Mouse (Mus musculus): Measurements from ENCODE around the gene Ip6k1.

Gene Ip6k1

DNA sequence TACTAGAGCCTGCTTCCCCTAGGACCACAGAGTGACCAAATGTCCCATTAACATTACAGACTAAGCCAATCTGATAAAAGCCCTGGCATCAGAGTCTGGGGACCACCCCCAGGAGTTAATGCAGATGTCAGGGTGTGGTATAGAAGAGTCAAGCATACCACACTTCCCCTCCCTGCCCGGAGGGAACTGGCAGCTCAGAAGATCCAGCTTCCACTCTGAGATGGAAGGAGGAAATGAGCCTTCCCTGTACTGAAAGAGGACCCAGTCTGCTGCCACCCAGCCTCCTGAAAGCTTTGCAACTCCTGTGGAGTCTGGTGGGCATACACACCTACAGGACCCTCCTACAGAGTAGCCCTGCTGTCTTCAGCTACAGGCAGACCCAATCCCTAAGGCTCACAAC, 52.8 kb downstream of the Ip6k1 start:
- in situ Hi-C loops (cut with MboI, MseI) = no loop called here

- in situ Hi-C loops (cut with MboI, MseI) = no loop called here
These were observed 53.4 kb downstream of the Ip6k1 start for GRCm38 (mm10) chr9:108055661-108056237.

- in situ Hi-C loops (cut with MboI, MseI) = no loop called here
These were observed 54.3 kb downstream of the Ip6k1 start for GRCm38 (mm10) chr9:108056361-108057261.

GRCm38 (mm10) chr9:108057262-108057562, 54.9 kb downstream of the Ip6k1 start:
- in situ Hi-C loops (cut with MboI, MseI) = no loop called here

GRCm38 (mm10) chr9:108058291-108058690, 56.0 kb downstream of the Ip6k1 start:
- in situ Hi-C loops (cut with MboI, MseI) = no loop called here

DNA sequence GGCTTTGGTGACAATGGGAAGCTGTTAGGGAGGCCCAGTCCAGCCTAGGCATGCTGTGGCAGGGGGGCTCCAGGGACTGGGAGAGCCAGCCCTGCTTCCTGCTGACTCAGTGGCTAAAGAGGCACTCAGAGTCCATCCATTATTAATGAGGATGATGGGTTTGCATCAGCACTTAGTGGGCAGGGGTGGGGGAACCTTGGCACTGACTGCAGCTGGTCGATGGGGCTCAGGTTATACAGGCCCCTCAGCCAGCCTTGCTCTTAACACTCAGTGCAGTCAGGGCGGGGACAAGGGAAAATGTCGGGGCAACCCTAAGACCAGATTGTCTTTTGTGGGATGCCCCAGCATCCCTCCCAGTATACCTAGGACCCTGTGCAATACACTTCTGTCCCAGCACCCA, 59.8 kb downstream of the Ip6k1 start:
- in situ Hi-C loops (cut with MboI, MseI) = loop anchor here in 1 of 2 experiments (10.0 kb wide), 1 partner anchor 97 kb away; no protein-coding TSS in a partner anchor

- in situ Hi-C loops (cut with MboI, MseI) = loop anchor here in 1 of 2 experiments (10.0 kb wide), 1 partner anchor 99 kb away; no protein-coding TSS in a partner anchor
These were observed 61.1 kb downstream of the Ip6k1 start for GRCm38 (mm10) chr9:108063361-108063760.

DNA sequence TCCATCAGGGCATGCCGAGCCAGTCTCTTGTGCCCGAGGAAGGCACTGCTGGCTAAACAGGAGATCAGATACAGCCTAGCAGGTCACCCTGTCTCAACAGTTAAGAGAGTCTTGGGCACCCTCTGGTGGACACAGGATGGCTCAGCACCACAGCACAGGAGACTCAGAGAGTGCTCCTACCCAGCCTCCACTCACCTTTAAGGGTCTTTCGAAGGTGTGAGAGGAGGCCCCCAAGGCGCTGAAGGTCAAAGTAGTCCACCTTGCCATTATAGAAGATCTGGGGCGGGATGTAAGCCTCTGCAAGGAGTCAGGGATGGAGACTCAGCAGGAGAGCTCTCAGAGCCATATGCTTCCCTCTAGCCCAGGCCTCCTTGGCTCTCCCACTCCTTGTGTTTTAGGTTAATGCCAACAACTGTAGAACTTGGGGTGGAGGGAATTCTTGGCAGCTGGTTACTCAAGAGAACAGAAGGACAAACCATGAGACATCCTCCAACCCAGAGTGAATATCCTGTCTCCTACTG, 63.2 kb downstream of the Ip6k1 start:
- in situ Hi-C loops (cut with MboI, MseI) = loop anchor here (5.0 to 10.0 kb wide), 4 partner anchors 101 to 163 kb away; no protein-coding TSS in a partner anchor

DNA sequence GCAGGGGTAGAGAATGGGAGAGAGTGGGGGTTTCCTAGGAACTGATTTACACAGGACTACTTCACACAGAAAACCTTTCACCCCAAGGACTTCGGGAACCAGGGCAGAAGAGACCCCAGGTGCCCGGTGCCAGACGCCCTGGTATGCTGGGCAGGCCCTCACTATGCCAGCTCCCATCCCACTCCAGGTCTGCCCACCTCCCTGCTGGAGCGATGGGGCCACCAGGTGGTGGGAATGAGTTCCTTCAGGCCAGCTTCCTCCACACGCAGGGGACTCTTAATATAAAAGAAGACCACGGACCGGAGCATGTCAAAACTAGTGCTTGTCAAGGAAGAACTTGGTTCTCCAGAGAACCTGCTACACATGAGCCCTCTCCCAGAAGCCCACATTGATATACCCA, 64.9 kb downstream of the Ip6k1 start:
- in situ Hi-C loops (cut with MboI, MseI) = loop anchor here (5.0 to 10.0 kb wide), 4 partner anchors 102 to 165 kb away; no protein-coding TSS in a partner anchor

DNA sequence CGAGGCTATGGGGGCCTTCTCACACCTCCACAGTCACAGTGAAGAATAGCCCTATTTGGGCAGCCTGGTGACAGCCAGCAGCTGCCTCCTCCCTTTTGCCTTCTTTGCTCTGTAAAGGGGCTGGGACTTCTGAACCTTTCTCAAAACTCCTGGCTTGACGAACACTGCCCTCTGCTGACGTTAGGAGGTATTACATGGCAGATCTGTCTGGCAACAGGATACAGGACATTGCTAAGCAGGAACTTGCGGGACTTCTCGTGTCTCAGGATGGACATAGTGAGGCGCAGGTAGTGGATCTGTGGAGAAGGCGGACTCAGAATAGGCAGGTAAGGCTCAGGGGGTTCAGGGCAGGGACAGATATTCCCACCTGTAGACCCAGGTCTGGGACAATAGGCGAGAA, 65.6 kb downstream of the Ip6k1 start:
- in situ Hi-C loops (cut with MboI, MseI) = loop anchor here (5.0 to 10.0 kb wide), 4 partner anchors 103 to 166 kb away; no protein-coding TSS in a partner anchor

GRCm38 (mm10) chr9:108069007-108069406, 66.7 kb downstream of the Ip6k1 start:
- in situ Hi-C loops (cut with MboI, MseI) = loop anchor here (5.0 to 10.0 kb wide), 4 partner anchors 104 to 167 kb away; no protein-coding TSS in a partner anchor

- in situ Hi-C loops (cut with MboI, MseI) = loop anchor here (5.0 to 10.0 kb wide), 4 partner anchors 105 to 167 kb away; no protein-coding TSS in a partner anchor
These were observed 67.2 kb downstream of the Ip6k1 start for GRCm38 (mm10) chr9:108069529-108069928.

DNA sequence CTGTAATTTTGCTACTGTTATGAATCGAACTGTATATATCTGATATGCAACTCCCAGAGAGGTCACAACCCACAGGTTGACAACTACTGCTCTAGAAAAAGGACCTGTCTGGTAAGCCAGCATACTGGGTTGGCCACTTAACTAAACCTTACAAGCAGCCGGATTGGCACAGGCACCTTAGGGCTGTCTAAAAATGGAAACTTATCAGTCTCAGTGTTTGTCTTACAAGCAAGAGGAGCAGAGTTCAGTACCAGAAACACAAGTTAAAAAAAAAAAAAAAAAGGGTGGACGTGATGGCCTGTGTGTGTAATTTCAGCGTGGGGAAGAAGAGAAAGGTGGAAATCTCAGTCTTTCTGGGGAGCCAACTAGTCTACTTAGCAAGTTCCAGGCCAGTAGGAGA, 69.5 kb downstream of the Ip6k1 start:
- in situ Hi-C loops (cut with MboI, MseI) = no loop called here

- in situ Hi-C loops (cut with MboI, MseI) = no loop called here
These were observed 70.2 kb downstream of the Ip6k1 start for GRCm38 (mm10) chr9:108072481-108072924.

DNA sequence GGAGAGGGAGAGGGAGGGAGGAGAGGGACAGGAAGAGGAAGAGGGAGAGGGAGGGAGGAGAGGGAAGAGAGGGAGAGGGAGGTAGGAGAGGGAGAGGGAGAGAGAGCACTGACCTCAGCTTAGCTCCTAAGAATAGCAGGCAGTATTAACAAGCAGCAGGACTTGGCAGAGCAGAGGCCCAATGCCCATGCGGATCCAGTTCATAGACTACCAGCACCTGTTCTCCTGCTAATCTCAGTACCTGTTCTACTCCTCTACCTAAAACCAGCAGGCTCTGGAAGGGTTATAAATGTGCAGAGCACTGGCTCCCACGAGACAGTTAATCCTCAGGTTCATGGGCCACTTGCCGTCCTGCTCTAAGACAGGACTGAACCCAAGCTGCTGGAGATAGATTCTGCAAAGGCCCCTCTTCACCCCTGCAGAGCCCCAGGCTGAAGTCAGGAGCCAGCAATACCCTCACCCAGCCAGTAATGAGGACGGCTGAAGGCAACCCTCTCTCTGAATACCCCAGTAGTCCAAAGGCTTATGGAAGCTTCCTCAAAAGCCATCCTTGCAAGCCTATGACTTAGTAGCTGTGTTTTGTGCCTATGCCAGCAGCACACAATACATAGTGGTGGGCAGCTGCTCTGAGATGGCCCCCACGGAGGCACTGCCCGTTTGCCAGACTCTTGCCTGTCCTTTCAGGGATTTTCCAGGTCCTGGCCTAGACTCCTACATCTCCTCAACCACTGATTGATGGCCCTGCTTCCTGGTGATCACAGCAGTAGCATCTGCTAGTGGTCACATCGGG, 71.0 kb downstream of the Ip6k1 start:
- in situ Hi-C loops (cut with MboI, MseI) = no loop called here

DNA sequence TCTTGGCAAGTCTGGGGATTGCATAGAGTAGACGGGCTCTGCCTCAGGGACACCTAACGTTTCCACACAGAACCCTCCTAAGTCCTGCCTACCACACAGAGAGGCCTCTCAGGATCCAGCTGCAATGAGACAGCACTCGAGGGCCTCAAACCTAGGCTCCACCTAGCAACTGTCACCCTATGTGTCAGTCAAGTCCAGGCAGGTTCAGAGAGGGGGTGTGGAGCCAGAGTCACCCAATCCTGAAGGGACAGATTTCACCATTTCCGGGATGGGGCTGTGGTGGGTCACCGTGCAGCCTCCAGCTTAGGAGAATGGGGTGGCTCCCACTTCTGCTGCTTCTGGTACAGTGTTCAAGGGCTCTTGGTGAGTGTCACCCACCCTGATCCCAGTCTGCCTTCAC, 77.9 kb downstream of the Ip6k1 start, which contains the start of gene Mst1:
Mst1 (plus strand) TSS at position 269 of the 400 bp plus-strand sequence.
- in situ Hi-C loops (cut with MboI, MseI) = no loop called here

DNA sequence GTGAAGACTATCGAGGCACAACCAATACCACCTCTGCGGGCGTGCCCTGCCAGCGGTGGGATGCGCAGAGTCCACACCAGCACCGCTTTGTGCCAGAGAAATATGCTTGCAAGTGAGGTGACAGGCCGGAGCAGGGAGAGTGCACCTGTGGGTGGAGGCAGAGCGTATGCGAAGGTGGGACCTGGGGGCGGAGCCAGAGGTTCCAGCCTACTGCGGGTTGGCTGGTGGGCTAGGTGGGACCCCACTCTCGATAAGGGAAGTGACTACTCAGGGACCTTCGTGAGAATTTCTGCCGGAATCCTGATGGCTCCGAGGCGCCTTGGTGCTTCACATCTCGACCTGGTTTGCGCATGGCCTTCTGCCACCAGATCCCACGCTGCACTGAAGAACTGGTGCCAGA, 80.2 kb downstream of the Ip6k1 start:
- in situ Hi-C loops (cut with MboI, MseI) = no loop called here

DNA sequence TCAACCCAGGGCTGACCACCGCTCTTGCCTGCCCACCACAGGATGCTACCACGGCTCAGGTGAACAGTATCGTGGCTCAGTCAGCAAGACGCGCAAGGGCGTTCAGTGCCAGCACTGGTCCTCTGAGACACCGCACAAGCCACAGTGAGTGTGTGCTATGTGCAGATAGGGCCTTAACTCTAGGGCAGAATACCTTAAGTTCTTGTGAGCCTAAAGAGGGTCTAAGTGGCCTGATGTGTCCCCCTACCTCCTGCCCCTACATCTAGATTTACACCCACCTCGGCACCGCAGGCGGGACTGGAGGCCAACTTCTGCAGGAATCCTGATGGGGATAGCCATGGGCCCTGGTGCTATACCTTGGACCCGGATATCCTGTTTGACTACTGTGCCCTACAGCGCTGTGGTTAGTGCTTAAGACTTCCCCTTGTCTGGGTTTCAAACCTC, 80.7 kb downstream of the Ip6k1 start, which contains the start of gene Rnf123:
Rnf123 (minus strand) TSS at position 359 of the 444 bp plus-strand sequence.
- in situ Hi-C loops (cut with MboI, MseI) = no loop called here

DNA sequence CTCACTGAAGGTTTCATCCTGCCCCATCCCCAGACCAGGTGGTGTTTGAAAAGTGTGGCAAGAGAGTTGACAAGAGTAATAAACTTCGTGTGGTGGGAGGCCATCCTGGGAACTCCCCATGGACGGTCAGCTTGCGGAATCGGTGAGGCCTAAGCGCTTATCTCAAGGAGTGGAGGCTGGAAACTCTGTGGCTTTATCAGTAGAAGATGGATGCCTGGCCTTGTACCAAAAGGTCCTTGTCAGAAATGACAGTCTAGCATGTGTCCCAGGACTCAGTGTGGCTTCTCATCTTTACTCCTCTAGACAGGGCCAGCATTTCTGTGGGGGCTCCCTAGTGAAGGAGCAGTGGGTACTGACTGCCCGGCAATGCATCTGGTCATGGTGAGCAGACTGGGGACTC, 81.3 kb downstream of the Ip6k1 start:
- in situ Hi-C loops (cut with MboI, MseI) = no loop called here

DNA sequence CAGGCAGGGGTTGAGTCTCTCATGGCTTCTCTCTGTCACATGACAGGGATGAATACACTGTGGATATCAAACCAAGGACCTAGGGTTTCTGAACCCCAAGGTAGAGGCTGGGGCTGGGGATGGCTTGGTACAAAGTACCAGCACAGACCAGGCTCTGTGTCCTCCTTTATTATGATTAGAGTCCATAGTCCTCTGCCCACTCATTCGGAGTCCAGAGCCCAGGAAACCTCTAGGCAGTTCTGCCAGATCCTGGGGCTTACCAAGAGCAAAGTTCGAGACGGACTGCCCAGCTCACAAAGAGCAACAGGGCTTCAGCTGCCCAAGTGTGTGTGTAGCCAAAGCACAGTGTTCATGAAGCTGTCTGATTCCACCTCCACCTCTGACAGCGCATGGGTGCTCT, 83.0 kb downstream of the Ip6k1 start:
- in situ Hi-C loops (cut with MboI, MseI) = no loop called here

- in situ Hi-C loops (cut with MboI, MseI) = no loop called here
These were observed 88.4 kb downstream of the Ip6k1 start for GRCm38 (mm10) chr9:108090611-108091120.

All from T-helper 17 cell (primary cell).